Mouse (Mus musculus) thymus, postnatal 10 days (tissue): ENCODE data around the gene Susd3.
A peak's percentile ranks its signal among the peaks of the same experiment; 100 is the strongest.

Experiments
- DNase-seq, 2 experiments: peaks; one replicate each; pipeline ENCODE4 v3.0.0; 2021; ENCODE audit warnings: low spot score in 2 of 2

Susd3 gene

DNA sequence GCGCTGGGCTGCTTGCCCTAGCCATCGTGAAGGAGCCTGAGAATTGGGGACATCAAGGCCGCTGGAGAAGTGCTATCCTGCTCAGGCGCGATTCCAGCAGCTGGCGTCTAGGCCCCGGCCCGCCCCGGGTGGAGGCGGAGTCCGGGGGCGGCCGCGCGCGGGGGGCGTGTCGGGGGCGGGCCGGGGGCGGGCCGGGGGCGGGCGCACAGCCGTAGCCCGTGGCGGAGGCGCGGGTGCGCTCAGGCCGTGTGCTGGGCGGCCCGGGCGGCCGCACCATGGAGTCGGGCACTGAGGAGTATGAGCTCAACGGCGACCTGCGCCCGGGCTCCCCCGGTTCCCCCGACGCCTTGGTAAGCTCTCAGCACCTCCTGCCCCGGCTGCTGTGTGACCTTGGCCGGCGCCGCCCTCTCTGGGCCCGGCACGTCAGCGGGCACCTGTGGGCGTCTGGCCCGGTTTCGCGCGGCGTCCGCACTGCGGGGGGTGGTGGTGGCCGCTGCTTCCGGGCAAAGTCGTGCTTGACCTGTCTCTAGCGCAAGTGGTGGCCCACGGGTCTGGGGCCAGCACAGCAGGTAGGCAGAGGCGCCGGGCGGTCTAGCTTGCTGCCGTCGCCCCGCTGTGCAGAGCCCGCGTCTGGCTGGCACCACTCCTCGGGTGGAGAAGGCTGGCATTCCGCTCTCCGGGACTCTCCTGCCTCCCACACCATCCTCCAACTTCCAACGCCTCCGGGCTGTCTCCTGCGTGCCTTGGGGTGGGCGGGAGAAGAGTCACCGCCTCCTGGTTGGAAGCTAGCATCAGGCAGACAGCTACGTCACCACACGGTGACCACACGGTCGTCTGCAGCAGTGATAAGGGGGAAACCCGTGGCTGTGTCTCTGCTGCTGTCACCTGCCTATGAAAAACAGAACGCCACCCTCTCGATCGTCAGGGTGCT lies 61.0 kb downstream of the Susd3 start, which contains the start of gene Ninj1:
TSS of gene Ninj1 (plus strand) at position 198 of the 931 bp plus-strand sequence.
- peak; percentile 60 to 80 for DNase-seq

DNA sequence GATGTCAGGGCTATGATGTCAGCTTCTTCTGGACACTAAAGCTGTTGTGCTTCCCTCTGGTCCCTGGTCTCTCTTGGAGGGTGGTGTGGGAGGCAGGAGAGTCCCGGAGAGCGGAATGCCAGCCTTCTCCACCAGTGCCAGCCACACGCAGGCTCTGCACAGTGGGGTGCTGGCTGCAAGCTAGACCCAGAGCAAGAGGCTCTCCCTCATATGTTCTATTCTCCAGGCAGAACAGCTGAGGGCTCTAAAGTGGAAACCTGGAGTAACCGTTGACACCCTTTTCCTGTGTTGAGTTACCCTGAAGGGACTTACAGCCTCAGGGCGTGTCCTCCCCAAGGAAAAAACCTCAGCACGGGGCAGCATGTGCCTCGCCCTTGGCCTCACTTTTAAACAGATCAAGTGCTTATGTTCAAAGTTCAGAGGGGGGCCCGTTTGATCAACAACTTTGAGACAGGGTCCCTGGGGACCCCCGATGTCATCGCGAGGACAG lies 61.7 kb downstream of the Susd3 start:
- DNase-seq, result no peak

DNA sequence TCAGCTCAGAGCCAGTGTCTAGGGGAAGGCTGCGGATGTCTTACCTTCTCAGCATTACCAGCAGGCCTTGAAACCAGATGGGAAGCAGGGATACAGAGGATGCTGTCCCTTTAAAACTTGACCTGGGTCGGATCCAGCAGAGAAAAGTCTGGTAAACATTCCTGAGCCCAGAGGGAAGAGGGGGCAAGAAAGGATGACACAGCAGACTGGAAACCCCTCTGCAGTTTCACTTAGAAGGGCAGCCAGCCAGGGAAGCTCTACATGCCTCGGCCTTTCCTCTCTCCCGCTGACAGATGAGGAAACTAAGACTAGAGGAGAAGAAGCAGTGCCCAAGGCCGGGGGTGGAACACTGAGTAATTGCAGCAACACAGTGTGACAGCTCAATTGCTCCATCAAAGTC lies 64.9 kb downstream of the Susd3 start:
- no peak for DNase-seq

DNA sequence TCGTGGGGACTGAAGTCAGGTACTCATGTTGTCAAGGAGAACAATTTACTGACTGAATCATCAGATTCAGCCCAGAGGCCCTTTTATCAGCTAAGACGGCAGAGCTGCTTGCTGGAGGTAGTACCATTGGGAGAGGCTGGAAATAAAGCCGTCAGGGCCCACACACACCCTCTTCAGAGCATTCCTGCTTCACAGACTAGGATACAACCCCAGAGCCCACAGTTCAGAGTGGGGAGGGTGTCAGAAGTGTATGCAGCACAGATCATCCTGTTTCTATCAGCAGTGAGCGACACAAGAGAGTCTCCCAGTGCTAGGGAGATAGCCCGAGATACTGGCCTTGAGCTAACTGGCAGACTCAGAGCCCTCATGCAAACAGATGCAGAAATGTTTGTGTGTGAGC lies 65.3 kb downstream of the Susd3 start:
- no peak for DNase-seq

DNA sequence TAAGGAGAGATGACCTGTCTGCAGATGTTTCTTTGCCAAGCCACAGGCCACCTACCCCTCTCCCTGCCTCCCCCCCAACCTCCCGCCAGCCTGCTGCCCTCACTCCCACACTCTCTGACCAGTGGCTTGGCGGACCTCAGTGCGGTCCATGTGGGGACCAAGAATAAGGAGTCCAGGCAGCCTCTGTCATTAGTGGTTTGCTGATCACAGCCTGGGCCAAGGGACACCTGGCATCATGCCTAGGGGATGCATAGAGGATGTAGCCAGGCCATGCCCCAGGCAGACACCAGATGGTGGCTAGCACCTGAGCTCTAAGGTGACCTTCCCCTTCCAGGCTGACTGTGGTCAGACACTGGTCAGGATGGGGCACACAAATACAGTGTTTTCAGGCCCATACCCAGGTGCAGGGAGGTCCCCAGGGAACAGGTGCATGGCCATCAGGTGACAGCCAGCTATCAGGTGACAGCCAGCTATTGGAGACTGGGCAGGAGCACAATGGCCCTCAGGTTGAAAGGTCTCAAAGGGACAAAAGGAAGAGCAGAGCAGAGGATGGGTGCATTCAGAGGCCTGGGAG lies 67.0 kb downstream of the Susd3 start:
- no peak for DNase-seq

DNA sequence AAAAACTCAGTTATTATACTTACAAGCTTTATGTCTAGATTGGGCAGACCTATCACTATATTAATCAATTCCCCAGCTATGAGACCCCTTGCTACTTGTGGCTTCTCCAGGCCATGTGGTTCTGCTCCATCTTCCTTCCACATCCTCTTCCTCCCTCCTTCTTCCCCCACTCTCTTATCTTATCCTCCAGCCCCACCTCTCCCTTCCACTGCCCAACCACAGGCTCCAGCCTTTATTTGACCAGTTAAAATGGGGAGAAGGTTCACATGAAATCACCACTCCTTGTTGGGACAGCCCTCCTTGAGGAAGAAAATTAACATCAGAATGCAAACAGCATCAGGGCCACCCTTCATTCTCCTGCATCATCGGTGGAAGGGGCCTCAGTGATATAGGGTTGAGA lies 67.8 kb downstream of the Susd3 start:
- no peak for DNase-seq
